Mouse (Mus musculus): ENCODE data around the gene Ptgs1.

Ptgs1 gene

DNA sequence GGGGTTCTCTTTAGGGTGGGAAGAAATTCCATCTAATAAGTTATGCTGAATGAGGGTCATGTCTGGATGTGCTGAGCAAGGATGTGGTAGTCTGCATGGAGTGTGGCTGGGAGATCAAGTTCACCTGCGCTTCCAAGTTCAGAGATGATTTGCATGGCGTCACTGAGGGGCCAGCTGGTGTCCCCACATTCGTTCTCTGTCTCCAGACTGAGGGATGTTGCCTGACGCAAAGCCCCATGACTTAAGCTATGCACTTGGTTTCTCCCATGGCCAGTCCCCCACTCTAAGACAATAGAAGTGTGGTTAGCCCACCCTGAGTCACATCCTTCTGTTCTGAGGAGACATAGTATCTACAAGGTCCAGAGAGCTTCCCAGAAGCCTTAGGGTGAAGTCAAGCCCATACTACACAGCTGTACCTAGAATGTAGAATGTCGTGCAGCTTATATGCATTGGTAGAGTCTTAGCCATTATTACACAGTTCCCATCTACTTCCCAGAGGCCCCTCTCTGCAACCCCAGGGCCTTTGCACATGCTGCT lies 15.0 kb upstream of the Ptgs1 start:
- DNase-seq = no peak

DNA sequence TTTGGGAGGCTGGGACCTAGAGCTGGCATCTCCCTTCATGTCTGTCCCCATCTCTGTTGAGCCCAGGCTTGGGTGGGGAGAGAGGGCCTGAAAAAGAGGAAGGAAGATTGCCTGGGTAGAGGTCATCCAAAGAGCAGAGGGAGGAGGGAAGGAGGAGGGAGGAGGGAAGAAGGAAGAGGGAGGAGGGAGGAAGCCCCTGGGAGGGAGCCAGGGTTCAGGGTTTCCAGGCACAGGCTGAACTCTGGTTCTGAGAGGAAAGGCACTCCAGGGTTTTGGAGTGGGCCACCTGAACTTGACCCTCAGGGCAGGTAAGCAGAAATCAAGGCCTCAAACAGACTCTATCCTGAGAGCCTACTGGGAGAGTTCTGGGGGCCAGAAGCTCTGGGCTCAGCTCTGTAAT lies 13.7 kb upstream of the Ptgs1 start:
- peak; percentile 84 for DNase-seq

DNA sequence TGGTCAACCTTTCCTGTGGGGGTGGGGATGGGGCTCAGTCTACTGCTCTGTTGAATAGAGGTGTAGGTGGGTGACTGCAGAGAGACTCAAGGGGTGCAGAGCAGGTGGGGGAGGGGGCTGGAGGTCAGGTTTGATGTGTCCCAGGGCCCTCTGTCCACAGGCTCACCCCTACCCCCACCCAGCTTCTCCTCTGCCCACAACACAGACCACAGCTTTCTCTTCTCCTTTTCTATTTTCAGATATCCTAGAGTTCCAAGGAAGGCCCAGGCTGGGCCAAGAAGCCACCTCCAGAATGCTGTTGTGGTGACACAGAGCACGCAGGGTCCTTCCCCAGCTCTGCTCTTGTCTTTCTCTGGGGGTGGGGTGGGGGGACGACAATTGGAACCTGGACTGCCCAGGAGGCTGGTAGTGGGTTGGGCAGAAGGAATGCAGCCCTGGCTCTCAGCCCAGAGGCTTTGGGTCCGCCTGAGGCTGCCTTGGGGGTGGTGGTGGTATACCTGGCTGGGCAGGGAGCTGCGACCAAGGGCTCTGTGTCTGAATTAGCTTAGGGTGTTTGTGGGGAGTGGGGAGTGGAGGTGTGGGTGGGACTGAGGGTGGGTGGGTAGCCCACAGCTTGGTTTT lies 13.2 kb upstream of the Ptgs1 start:
- peak; percentile 63 for DNase-seq

DNA sequence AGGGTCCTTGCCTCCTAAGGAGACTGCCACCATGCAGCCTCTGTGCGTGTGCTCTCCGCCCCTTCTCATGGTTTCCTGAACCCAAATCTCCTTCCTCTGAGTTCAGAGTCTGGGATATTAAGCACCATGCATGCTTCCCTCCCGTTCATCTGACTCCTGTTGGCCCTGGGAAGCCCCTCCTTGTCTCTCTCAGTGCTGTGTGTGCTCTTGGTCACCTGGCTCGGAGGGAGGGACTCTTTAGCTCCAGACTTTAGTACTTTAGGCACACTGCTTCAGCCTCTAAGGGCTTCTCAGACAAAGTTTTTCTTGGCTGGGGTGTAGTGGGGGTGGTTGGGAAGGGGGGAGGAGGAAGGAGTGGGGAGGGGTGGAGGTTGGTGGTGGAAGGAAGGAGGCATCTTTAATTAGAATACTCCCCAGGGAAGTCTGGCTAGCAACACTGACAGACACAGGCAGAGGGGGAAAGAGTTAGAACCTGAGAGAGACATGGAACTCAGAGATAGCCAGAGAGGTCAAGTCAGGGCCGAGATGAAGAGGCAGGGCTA lies 12.5 kb upstream of the Ptgs1 start:
- peak; percentile 50 for DNase-seq

DNA sequence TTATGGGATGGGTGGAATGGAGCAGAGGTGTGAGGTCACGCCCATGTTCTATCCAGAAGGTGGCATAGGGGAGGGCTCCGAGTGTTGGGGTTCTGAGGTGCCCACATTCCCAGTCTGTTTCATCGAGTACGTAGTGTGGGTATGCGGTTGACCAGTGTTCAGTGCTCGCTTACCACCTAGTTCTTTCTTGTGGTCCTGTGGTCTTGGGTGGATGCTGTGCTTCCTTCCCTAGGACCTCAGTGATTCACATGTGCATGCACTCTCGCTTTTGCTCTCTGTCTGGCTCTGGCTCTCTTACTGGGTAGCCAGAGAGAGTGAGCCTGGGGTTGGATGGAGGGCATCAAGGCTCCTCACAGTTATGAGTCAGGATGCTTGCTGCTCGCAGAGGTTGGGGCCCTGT lies 10.1 kb upstream of the Ptgs1 start:
- DNase-seq = no peak

DNA sequence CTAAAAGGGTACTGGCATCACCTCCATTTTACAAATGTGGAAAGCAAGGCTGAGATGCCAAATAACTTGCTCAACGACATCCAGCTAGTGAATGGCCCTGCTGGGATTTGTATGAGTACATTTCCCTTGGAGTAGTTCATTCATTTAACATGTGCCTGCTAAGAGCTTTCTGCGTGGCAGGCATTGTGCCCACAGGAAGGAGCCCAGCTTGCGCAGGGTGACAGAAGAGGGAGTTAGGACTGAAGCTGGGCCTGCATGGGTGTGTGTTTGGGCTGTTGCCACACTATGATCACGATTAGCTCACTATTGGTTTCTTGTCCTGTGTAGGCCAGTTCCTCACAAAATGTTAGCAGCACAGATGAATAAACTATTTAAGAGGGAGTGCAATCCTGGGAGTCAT lies 9.3 kb upstream of the Ptgs1 start:
- peak; percentile 40 for DNase-seq

DNA sequence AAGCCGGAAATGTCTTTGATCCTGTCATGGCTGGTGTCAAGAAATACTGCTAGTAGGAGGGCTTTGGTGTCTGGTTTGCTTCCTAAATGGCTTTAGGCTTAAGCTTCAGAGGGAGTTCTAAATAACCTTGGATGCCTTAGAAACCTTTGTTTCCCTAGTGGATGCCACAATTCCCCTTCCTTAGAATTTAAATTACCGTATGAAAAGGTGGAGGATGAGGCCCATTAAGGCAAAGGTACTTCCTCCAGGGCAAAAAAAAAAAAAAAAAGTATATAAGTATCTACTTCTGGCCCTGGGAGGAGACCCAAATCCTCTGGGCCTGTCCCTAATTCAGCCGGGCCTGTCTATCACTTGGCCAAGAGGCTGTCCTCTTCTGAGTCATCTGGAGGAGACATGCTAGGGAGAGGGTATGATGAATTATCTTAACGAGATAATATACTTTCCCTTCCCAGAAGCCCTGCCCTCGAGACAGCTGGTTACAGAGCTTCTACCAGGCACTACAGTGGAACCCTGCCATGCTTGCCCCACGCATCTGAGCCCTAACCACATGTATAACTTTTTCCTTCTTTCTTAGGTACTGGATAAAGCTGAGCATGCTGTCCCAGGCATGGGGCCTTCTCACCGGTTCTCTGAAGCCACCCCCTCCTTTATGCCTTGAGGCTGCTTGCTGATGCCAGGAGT lies 7.9 kb upstream of the Ptgs1 start:
- DNase-seq = no peak

DNA sequence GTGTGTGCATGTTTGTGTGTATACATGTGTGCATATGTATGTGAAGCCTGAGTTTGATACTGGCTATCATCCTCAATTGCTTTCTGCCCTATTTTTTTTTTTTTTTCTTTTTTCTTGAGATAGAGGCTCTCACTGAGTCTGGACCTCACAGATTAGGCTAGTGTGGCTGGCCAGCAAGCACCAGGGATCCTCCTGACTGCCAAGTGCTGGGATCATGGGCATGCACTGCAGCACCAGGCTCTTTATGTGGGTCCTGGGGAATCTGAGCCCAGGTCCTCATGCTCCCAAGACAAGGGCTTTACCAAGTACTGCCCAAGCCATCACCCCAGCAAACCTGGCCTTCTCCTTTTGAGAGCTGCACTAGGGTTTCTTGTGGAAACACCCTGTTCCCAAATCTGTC lies 6.8 kb upstream of the Ptgs1 start:
- no peak for DNase-seq

DNA sequence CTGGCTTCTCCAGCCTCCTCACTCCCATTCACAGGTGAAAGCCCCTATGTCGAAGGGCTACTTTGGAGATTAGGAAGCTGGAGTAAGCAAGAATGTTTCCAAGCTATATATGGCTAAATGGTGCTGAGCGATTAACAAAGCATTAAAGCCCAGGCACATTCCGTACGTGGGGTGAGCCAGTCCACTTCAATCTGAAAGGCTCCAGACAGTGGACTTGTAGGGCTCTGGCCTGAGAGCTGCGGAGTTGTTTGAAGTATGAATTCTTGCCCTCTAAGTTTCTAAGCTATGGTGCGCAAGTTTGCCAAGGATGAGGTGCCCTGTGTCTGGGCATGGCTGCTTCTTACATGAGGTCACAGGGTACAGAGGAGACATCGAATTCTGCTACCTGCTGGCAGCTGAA lies 6.1 kb upstream of the Ptgs1 start:
- no peak for DNase-seq

DNA sequence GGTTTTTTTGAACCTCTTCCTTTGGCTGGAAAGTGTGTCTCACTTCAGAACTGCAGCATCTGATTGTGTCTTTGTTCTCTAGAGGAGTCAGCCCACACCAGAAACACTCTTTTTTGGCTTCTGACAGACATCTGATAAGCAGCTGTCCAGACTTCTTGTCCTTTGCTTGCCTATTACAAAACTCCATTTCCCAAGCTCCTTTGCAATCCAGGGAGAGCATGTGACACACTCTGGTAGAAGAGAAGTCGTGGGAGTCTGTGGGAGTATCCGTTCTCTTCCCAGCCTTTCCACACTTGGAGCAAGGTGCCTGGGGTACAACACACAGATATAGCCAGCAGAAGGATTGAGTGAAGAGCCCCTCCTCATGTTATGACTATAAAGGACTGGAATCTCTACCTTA lies 5.6 kb upstream of the Ptgs1 start:
- DNase-seq = no peak

DNA sequence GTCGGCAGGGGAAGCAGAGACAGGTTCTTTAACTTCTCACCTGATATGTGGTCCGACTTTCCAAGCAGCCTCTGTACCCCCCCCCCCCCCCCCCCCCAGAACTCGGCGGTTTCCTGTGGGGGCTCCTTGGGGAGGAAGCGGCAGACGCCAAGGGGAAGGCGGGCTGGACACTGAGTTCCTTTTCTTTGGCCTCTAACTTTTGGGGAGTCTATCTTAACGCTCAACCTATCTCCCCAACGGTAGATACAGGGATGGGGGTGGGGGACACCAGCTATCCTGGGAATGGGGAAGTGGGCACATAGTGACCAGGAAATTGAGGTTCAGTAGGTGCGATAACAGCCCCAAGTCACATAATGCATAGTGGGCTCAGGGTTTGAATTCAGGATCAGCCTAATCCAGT lies 741 bp downstream of the Ptgs1 start:
- DNase-seq = no peak

DNA sequence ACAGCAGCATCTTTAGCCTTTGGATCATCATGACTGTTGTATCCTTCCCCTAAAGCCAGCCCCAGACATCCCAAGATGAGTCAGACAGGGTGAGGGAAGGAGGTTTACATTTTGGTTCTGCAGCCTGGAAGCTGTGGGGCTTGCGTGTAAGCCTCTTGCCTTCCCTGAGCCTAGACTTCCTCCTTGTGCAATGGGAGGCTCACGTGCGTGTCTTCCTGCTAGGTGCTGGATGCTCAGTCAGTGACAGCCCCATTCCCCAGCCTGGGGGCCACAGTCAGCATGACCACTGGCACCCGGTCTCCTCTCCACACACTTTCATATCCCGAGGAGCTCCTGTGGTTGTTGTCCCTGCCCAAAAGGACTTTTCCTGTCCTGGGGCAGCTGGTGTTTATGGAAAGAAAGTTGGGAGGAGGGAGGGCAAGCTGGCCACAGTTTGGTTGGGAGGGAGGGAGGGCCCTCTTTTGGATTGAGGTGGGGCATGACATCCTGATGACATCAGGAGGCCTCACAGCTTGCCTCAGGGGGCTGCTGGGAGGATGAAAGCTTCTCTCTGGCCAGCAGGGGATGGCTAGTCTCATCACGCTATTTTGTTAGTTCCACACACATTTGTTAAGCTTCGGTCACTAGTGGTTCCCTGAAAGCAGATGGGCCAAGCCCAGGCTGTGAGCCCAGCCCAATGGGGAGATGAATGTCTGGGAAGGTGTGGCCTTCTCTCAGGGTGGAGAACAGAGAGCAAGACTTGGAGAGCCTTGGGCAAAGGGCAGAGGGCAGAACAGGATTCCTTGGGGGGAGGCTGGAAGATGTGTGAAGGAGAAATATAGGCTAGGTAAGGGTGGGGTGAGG lies 4.5 kb downstream of the Ptgs1 start:
- peak; percentile 52 for DNase-seq

DNA sequence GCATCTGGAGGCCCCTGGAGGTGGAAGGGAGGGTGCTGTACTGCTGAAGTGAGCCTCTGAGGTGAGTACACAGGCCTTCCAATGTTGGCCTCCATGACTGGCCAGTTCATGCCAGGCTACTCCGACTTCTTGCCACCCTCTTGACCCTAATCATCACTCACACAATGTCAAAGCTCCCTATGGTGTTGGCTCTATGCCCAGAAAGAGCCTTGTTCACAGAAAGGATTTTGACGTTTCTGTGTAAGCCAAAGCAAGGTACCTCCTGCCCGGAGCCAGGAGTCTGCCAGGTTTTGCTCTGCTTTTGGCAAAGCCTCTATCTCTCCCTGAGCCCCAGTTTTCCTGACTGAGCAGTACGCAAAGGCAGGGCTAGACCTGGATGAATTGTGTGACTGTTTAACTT lies 5.7 kb downstream of the Ptgs1 start:
- peak; percentile 78 for DNase-seq

DNA sequence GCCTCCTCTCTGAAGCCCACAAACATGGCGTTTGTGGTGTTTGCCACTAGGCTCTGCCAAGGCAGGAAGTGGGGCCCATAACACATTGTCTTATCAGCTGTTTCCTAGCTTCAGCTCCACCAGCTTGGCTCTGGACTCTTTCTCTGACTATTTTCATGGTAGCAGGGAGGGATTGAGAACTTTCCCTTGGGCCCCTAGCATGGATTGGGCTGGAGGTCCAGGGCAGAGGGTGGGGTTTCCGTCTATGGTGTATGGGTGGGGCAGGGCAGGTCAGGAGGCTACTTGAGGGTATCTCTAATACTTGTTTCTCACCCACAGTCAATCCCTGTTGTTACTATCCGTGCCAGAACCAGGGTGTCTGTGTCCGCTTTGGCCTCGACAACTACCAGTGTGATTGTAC lies 6.7 kb downstream of the Ptgs1 start:
- DNase-seq = no peak

DNA sequence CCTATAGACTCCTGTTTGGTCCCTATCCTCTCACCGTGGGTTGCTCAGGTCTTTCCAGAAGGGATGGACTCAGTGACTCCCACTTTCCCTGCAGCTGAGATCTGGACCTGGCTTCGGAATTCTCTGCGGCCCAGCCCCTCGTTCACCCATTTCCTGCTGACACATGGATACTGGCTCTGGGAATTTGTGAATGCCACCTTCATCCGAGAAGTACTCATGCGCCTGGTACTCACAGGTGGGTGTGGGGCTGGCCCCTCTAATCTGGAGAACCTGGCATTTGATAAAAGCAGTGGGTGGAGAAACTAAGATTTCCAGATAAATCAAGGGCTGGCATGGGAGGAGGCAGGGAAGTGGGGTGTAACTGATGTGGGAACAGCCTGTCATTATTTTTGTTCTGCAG lies 7.3 kb downstream of the Ptgs1 start:
- DNase-seq = no peak

DNA sequence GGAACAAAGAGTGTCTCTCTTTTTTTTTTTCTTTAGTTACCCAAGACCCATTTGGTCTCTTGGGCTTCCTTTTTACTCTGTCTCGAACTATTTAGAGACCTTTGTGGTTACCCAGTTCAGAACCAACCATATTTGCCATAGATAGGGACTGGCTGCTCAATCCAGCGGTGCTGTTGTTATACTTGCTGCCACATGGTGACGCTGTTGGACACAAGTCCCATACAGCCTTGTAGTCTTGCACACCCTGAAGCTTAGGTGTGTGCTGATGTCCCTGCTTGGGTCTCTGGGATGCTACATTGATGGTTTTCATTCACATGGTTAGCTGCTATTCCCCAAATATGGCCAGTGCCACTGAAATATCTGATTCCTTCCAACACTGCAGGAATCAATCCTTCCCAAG lies 8.2 kb downstream of the Ptgs1 start:
- DNase-seq = no peak

DNA sequence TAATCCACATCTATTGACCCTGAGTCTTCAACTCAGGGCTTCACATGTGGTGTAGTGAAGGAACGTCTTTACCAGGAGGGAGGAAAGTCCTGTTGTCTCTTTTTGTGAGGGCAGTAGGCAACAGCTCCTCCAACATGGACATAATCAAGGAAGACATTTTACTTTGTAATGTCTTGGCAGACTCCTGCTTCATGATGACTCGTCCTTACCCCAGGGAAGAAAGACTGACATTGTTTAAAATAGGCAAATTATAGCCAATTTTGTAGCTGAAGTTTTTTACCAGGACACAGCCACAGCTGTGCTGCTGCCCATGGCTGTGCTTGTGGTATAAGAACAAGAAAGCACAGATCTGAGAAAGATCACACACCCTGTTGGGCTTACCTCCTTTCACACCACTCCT lies 8.7 kb downstream of the Ptgs1 start:
- no peak for DNase-seq

DNA sequence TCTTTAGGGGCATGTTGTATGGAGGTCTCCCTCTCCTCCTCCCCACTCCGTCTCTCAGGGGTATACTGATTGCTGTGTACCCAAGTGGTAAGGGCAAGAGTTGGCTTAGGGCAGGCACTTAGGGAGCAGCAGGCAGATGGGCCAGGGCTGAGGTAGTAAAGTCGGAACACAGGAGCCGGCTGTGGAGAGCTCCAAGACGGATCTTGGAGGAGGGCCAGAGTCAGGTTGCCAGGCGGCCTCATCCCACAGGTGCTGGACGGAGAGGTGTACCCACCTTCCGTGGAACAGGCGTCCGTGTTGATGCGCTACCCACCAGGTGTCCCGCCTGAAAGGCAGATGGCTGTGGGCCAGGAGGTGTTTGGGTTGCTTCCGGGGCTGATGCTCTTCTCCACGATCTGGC lies 12.3 kb downstream of the Ptgs1 start:
- no peak for DNase-seq

DNA sequence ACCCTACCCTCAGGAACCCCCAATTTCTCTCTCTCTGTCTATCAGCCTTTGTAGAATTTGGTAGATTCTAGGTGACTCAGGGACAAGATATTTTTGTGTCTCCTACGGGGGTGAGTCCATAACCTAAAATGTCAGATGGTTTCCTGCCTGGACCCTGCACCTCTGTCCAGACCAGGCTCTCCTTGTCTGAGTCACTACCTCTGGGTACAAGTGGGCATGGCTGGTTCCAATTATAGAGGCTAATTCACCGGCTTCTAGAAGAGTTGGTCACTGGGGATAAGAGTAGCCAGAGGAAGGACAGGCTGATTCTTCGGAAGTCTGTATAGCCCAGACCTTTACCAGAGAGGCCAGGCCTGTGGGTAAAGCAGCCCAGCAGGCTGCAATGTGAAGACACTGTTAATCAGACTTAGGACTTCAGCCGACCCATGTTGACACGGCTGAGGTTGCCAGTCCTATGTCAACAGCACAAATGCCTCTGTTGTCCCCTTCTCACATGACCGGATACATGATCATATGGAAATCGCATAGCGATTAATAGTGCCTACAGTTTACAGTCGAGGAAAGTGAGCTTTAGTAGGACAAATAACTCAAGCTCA lies 13.2 kb downstream of the Ptgs1 start:
- DNase-seq = no peak

DNA sequence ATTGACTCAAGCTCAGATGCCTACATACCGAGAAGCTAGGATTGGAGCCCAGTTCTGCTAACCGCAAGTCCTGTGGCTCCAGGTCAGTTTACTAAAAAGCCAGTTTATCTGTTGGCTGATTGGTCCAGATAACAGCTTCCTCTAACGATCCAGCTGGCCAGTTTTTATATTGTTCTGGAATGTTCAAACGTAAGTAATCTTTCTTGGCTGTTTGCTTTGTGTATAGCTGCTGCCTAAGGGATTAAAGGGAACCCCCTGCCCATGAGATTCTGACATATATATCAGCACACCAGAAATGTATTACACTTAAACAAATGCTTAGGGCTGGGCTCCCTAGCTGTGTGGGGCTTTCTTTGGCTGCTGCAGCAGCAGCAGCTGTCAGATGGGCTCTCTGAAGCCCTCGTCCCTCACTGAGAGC lies 13.7 kb downstream of the Ptgs1 start:
- no peak for DNase-seq

DNA sequence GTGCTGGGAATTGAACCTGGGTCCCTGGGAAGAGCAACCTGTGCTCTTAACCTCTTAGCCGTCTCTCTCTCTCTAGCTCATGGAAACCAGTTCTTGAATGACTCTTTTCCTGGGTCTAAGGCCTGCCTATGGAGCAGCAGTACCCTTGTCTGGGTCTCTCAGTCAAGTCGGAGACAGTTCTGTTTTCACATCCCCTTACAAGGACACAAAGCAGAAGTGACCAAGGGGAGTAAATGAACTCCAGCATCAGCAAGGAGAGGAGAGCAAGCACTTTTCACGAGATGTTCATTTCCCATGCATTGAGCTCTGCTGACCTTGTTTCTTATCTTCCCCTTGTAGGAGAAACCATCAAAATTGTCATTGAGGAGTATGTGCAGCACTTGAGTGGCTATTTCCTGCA lies 14.5 kb downstream of the Ptgs1 start:
- DNase-seq = no peak

DNA sequence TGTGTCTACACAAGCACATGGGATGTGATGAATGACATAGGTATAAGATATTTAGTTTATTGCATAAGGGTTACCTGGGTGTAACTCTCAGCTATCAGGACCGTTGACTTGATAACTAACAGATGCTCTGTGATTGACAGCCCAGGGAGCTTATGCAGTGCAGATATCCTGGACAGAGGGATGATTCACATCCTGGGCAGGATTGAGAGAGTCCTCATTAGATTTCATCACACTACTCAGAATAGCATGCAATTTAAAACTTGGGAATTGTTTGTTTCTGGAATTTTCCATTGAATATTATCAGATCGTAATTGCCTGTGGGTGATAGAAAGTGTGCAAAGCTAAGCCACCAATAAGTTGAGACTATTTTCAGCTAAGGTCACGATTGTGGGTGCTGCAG lies 17.7 kb downstream of the Ptgs1 start:
- DNase-seq = no peak

DNA sequence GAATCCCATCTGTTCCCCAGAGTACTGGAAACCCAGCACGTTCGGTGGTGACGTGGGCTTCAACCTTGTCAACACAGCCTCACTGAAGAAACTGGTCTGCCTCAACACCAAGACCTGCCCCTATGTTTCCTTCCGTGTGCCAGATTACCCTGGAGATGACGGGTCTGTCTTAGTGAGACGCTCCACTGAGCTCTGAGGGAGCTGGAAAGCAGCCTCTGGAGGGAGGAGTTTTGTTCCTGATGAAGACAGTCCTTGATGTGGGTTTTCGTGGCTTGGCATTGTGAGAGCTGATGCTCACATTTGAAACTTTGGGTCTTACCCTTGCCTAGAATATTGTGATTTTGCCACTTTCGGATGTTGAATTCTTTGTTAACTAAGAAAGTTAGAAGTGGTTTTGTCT lies 20.9 kb downstream of the Ptgs1 start:
- DNase-seq = no peak

Measured in lung, postnatal 36 days (tissue).